Mouse (Mus musculus) heart, postnatal 36 days (tissue): ENCODE data around the gene Akt2. TPM values are rescaled to one million over a fixed set of nuclear protein-coding genes. Genes with fewer than 3 reads are reported as not detected.
A peak's percentile ranks its signal among the peaks of the same experiment; 100 is the strongest.

Experiments
- DNase-seq, 2 experiments: peaks; one replicate each; pipeline ENCODE4 v3.0.0; 2021 to 2022
- intact Hi-C: fragments of 180-260 bp; cut with DNase I; formaldehyde crosslinking; loops from one replicate; pipeline ENCODE4 v1.15.1; 2025
- total RNA-seq, 2 experiments: library from RNA; stranded (reverse); gene quantifications; 2 replicates each; pipeline ENCODE4 v1.2.3; 2021

Gene Akt2
- total RNA-seq, 2 experiments from 2014 or later, result 172 to 194 TPM

DNA sequence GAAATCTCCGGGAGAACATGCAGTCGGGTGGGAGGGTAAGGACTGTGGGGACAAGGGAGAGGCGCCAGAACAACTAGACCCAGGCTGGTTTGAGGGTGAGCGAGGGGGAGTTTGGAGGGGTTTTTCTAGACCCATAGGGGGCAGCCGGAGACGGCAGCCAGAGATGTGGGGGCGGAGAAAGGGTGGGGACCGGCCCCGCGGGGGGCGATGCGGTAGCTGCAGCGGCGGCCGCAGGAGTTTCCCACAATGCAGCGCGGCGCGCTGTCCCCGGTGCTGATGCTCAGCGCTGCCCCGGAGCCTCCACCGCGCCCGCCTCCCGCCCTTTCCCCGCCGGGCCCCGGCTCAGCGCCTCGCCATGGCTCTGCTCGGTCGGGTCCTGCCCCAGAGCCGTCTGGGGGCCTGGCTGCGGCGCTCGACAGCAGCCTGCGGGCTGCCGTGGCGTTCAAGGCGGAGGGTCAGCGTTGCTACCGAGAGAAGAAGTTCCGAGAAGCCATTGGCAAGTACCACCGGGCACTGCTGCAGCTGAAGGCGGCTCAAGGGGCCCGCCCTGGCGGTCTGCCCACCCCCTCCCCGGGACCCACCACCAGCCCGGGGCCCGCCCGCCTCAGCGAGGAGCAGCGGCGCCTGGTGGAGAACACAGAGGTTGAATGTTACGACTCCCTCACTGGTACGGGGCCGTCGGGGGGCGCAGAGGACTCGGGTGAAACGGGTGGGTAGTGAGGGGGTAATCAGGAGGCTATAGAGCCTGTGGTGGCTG is 62.5 kb downstream of the Akt2 start, which contains the start of gene Ttc9b:
Gene Ttc9b (plus strand): TSS at position 235 of the 757 bp plus-strand sequence.
- DNase-seq, result peak; percentile 22 to 29
- intact Hi-C loops, result loop anchor here (5.0 kb wide), 1 partner anchor 77 kb away; no protein-coding TSS in a partner anchor

- intact Hi-C loops, result loop anchor here (5.0 kb wide), 1 partner anchor 77 kb away; no protein-coding TSS in a partner anchor
- DNase-seq, result peak in 1 of 2 experiments; percentile 32
Observed at GRCm38 (mm10) chr7:27654607-27655276, 63.4 kb downstream of the Akt2 start.

DNA sequence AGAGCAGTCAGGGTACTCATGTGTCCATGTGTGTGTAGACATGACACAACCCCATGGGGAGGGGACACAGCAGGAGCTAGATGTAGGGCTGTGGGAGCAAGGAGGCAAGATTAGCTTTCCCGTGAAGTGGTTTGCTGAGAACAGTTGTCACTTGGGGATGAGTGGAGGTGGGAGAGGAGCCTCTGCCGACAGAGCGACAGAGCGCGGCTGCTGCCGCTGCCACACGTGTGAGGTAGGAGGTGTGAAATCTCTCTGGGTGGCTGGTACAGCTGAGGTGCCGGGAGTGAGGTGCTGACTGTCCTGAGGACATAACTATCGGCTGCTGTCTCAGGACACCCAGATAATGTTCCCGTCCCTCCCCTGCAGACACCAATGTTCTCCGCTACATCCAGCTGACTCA is 64.2 kb downstream of the Akt2 start:
- no peak for DNase-seq
- intact Hi-C loops, result no loop called here

DNA sequence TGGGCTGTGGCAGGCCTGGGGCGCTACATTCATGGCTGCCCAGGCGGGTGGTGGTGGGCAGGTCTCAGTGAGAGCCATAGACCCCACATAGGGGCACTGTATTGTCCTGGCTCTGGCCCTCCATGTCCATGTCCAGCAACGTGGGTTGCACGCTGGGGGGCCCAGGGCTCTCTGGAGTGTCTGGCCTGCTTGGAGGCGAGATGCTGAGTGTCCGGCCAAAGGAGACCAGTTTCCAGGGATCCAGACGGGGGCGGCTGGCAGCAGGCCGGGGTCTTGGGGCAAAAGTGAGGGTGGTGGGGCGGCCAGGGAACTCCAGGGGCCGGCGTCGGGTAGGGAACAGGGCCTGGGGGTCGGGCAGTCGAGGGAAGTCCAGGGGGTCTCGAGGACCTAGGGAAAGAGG is 65.2 kb downstream of the Akt2 start:
- intact Hi-C loops, result no loop called here
- DNase-seq, result no peak

GRCm38 (mm10) chr7:27657824-27658395 is 66.6 kb downstream of the Akt2 start:
- intact Hi-C loops, result no loop called here
- DNase-seq, result no peak

- DNase-seq, result no peak
- intact Hi-C loops, result no loop called here
Observed at GRCm38 (mm10) chr7:27658712-27659663, 67.6 kb downstream of the Akt2 start.

- intact Hi-C loops, result no loop called here
- DNase-seq, result no peak
Observed at GRCm38 (mm10) chr7:27662038-27662437, 70.7 kb downstream of the Akt2 start.

DNA sequence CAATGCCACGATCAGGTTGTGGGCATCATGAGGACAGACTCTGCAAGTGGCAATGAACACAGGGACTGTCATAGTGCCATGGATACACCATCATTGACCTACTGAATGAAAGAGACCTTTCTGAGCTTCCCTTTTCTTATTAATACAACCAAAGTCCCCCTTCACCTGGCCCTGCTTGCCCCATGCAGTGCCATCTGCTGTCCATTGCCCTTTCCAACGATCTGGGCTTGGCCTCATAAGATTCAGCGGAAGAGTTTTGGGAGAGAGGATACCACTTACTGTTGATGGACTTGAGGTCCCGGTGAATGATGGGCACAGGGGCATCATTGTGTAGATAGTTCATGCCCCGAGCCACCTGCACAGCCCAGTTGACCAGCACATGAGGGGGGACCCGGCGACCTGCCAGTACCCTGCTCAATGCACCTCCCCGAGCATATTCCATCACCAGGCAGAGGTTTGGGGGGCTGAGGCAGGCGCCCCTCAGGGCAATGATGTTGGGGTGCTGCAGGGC is 81.8 kb downstream of the Akt2 start:
- intact Hi-C loops, result loop anchor here (5.0 kb wide), 1 partner anchor 316 kb away; the partner anchor contains the start of genes Gm20479 and Shkbp1
- DNase-seq, result no peak

DNA sequence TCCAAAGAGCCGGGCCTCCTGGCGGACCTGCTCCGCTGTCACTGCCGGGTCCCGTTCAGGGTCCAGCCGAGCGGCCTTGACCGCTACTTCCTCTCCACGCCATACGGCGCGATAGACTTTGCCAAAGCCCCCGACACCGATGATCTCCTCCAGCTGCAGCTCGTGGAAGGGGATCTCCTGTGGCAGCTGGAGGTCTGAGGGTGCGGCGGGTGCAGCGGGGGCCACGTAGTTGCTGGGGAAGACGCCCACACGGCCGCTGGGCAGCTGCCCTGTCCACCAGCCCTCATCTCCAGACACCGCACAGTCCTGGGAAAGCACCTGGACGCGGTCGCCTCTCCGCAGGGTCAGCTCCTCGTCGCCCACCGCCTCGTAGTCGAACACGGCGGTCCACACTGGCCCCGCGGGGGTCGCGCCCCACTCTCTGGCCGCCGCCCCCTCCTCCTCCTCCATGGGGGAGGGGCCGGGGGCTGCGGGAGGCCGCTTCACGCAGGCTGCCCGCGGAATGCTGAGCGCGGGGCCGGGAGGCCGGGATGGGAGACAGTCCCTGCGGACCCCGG is 82.3 kb downstream of the Akt2 start:
- intact Hi-C loops, result loop anchor here (5.0 kb wide), 1 partner anchor 316 kb away; the partner anchor contains the start of genes Gm20479 and Shkbp1
- peak; percentile 8 to 24 for DNase-seq

GRCm38 (mm10) chr7:27674195-27674521 is 82.8 kb downstream of the Akt2 start:
- intact Hi-C loops, result loop anchor here (5.0 kb wide), 1 partner anchor 317 kb away; the partner anchor contains the start of genes Gm20479 and Shkbp1
- DNase-seq, result no peak

DNA sequence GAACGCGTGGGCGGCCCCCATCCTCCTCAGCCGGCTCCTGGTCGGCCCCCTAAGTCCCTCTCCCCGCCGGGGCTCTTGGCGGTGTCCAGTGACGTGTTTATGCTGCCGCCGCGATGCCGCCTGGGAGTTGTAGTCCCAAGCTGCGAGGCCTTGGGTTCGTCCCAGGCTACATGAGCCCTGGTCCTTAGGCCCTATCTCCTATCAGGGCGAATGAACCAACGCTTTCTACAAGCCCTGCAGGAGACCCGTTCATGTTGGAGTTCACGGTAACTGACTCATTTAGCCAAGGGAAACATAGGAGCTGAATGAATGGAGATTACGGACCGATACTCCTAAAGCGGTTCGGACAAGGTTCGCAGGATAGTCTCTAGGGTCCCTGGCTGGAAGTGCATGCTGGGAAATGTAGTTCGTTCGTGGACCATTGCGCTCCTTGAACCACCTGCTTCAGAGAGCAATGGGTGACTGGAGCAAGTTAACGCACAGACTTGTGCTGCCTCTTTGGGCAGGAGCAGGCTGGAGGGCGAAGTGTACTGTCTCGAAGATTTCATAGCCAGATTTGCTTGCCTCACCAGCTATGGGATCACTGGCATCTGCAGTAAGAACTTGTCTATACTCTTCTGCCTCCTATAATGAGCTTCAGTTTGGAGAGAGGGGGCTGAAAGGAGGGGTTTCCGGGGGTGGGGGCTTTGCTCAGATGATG is 83.3 kb downstream of the Akt2 start, which contains the start of gene Map3k10:
Gene Map3k10 (minus strand): TSS at position 77 of the 700 bp plus-strand sequence.
- intact Hi-C loops, result loop anchor here (5.0 kb wide), 1 partner anchor 317 kb away; the partner anchor contains the start of genes Gm20479 and Shkbp1

DNA sequence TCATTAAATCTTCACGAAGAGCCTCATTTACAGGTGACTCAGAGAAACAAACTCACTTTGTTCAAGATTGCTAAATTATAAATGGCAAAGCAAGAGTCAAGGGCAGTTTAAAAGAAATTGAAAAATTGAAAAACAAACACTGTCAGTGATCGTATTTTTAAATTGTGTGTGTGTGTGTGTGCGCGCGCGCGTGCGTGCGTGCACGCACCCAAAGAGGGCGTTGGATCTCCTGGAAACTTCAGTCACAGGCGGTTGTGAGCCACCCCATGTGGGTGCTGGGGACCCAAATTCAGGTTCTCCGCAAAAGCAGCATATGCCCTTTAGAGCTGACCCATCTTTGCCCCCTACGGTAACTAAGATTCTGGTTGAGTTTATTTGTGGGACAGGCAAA is 83.9 kb downstream of the Akt2 start:
- DNase-seq, result no peak
- intact Hi-C loops, result no loop called here

More for the DNA sequence above, 83.3 kb downstream of the Akt2 start, which contains the start of gene Map3k10:
- DNase-seq, result peak; percentile 95 to 96

- intact Hi-C loops, result loop anchor here (5.0 to 10.0 kb wide), 2 partner anchors 99 to 348 kb away; partner anchors contain the start of gene Ltbp4
Observed at GRCm38 (mm10) chr7:27683218-27683617, 91.9 kb downstream of the Akt2 start.

DNA sequence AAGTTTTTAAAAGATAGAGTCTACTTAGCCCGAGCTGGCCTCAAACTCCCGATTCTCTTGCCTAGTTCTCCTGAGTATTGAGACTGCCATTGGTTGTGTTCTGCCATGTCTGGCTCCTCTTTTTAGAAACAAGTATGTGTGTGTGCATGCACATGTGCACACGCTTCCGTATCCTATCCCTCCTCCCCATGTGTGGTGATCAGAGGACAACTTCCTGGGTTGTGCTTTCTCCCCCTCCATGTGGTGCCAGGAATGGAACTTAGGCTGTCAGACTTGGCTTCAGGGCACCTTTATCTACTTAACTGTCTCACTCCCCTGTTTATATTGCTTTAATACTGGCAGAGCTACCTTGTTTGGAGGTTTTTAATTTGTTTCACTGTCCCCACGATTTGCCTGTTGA is 93.9 kb downstream of the Akt2 start:
- no peak for DNase-seq
- intact Hi-C loops, result loop anchor here (1.0 to 10.0 kb wide), 4 partner anchors 34 to 350 kb away; partner anchors contain the start of genes Akt2 and Ltbp4

More at GRCm38 (mm10) chr7:27683218-27683617, 91.9 kb downstream of the Akt2 start:
- no peak for DNase-seq

DNA sequence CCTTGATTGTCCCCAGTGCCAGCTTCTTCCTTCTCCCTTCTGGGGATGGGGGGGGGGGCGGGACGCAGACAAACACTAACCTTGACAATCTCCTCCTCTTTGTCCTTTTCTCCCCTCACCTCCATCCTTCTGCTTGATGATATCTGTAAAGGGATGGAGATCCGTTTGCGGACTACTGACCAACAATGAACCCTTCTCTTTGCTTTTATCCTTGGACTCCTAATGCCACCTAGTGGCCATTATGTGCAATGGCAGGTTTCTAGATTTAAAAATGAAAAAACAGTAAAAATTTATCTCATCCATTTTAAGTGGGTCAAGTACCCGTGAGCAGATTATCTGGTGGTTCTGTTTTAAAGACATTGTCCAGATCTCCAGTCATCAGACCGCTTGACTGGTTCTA is 94.3 kb downstream of the Akt2 start:
- DNase-seq, result no peak

DNA sequence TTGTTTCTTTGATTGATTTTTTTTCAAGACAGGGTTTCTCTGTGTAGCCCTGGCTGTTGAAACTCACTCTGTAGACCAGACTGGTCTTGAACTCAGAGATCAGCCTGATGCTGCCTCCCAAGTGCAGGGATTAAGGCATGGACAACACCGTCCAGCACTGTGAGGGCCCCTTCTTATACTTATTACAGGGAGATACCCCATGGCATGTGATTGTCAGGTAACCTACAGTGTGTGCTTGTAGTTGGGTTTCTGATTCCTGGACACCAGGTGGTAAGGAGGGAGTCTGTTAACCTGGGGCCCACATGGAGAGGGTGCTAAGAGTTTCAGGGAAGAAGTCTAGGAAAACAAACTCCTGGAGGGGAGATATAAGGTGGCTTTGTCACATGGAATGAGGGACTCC is 95.7 kb downstream of the Akt2 start:
- no peak for DNase-seq
- intact Hi-C loops, result loop anchor here (5.0 to 10.0 kb wide), 3 partner anchors 95 to 352 kb away; partner anchors contain the start of genes Akt2 and Ltbp4

More for the DNA sequence above, 94.3 kb downstream of the Akt2 start:
- intact Hi-C loops, result loop anchor here (1.0 to 10.0 kb wide), 4 partner anchors 34 to 351 kb away; partner anchors contain the start of genes Akt2 and Ltbp4

- no peak for DNase-seq
- intact Hi-C loops, result loop anchor here (5.0 to 10.0 kb wide), 3 partner anchors 96 to 353 kb away; partner anchors contain the start of genes Akt2 and Ltbp4
Observed at GRCm38 (mm10) chr7:27687836-27688235, 96.5 kb downstream of the Akt2 start.

- no peak for DNase-seq
- intact Hi-C loops, result loop anchor here (5.0 to 10.0 kb wide), 3 partner anchors 96 to 354 kb away; partner anchors contain the start of genes Akt2 and Ltbp4
Observed at GRCm38 (mm10) chr7:27688246-27688788, 97.0 kb downstream of the Akt2 start.
